Mouse (Mus musculus) brain, embryonic 18.5 days (tissue): Measurements from ENCODE around the gene Myh14.

Source experiments
- DNase-seq: peaks from one replicate; pipeline ENCODE4 v3.0.0-alpha.2; 2012; ENCODE audit warnings: low read depth, low spot score

Gene Myh14

DNA sequence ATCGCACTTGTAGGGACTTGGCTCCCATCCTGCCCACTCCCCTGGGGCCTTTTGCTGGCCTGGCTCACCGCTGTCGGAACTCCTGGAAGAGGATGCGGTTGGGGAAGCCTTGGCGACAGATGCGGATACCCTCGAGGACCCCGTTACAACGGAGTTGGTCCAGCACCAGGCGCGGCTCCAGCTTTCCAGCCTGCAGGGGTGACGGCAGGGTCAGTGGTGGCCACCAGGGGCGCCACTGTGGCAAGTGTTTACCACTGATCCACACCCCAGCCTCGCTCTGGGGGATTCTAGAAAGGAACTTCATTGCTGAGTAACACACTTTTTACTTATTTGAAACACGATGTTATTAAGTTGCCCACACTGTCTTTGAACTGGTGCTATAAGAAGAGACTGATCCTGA is 37.2 kb downstream of the Myh14 start:
- DNase-seq, result no peak

DNA sequence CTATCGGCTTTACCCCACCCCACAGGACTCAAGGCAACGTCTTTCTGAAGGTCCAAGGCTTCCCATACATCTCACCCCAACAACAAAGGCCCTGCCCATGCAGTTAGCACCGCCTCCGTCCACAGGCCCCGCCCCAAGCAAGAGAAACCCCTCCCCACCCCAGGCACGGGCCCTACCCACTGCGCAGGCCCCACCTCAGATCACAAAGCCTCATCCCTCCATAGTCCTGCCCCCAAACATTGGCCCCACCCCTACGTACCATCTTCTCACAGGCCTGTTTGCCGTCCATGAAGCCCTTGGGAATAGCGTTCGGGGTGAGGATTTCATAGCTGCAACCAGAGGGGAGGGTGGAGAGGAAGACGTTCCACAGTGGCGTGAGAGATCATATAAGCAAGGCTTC is 38.0 kb downstream of the Myh14 start:
- no peak for DNase-seq

DNA sequence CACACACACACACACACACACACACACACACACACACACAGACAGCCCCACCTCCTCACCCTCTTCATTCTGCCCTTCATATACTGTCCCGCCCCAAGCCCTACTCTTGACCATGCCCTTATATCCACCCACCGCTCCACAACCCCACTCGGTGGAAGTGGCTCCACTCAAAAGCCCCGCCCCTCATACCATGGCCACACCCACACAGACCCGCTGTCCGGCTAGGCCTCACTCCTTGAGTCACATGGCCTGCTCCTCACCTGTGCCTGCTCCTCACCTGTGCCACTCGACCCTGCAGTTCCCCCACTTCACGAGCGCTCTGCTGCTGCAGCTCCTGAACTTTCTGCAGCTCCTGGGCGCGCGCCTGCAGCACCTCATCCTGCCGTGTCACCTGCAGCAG is 40.2 kb downstream of the Myh14 start:
- DNase-seq, result no peak

DNA sequence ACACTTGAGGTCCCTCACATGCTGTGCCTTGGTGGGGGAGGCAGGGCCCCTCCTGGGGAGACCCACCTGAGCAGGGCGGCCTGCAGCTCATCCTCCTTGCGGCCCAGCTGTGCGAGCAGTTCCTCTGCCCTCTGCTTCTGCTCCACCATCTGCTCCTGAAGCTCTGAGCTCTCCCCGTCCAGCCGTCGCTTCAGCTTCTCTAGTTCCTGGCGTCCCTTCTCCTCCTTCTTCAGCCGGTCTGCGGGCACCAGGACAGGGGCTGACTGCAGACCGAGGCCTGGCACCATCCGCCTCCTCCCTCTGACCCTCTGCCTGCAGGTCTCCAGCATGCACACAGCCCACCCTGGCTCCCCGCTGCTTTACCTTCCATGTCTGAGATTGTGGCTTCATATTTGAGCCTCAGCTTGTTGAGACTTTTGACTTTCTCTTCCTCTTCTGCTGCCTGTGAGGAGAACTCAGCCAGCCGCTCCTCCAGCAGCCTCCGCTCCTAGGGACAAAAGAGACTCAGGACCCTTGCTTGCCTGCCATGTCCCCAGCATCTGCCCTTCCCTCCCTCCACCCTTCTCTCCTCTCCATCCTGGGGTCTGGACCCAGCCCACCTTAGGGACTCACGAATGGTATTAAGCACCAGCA is 42.1 kb downstream of the Myh14 start:
- DNase-seq, result no peak

DNA sequence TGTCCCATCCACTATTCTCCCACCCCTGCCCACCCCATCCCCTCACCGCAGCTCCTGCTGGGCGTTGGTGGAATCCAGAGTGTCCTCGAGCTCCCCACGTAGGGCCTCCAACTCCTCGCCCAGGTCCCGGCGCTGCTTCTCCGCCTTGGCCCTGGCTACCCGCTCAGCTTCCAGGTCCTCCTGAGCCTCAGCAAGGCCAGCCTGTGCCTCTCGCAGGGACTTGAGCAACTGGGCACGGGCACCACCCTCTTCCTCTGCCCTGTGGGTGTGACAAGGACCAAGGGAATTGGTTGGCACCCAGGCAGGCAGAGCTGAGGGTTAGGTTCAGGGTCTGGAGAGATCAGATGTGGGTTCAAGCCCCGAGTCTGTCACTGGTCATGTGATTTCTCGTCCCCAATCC is 43.7 kb downstream of the Myh14 start:
- no peak for DNase-seq

DNA sequence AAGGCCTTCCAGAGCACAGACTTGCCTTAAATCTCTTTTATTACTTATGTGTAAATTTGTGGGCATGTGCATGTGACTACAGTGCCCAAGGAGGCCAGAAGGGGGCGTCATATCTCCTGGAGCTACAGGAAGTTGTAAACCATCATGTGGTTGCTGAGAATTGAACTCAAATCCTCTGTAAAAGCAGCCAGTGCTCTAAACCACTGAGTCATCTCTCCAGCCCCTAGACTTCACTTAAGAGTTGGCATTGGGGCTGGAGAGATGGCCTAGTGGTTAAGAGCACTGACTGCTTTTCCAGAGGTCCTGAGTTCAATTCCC is 44.6 kb downstream of the Myh14 start:
- no peak for DNase-seq

DNA sequence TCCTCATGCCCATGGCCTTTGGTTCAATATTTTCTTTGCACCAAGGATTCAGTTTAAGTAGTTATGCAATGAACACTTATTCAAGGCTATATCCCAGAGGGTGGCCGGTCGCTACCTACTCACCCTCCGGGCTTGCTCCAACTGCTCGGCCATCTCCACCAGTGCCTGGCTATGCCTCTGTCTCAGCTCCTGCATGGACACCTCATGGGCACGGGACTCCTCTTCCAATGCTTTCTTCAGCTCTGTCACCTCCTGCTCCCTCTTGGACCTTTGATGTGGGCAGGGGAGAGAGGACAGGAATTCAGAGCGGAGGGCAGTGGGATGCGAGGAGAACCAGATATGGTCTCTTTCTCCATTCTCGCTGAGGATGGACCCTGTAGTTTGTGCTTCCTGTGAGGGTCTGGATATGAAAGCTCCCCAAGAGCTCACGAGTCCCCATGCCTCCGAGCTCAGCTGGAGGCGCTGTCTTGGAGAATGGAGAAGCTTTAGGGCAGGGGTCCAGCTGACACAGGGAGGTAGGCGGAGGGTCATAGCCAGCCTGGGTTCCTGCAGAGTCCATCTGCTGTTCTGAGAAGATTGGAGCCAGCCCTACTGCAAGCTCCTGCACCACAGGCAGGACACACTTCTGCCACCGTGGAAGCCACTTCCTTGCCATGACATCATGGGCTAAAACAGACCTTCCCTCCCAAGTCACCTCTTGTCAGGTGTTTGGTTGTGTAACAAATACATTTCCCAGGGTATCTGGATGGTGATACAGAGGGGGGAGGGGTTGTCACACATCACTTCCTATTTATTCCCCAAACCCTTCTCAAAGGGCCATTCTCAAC is 45.2 kb downstream of the Myh14 start:
- no peak for DNase-seq

DNA sequence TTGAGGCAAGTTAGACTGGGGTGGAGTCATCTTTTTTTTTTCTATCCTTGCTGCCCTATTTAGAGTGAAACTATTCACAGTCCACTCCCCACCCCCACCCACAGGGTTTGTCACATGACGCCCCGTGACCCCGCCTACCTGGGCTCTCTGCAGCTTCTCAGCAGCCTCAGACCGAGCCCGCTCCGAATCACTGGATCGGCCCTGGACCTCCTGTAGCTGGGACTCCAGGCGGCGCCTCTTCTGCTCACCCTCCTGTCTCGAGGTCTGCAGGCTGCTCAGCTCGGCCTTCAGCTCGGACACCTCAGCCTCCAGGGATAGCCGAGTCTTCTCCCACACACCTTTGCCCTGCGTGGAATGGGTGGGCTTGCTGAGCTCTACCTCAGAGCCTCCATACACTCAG is 45.8 kb downstream of the Myh14 start:
- DNase-seq, result no peak

DNA sequence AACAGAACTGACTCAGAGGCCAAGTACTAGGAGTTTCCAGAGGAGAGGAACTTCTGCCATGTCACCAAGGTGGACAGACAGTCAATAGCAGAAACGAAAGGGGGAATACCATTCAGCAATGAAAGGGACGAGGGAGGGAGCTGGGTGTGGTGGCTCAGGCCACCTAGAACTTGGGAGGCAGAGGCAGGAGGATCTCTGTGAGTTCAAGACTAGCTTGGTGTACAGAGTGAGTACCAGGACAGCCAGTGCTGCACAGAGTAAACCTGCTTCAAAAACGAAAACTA is 46.2 kb downstream of the Myh14 start:
- DNase-seq, result no peak

DNA sequence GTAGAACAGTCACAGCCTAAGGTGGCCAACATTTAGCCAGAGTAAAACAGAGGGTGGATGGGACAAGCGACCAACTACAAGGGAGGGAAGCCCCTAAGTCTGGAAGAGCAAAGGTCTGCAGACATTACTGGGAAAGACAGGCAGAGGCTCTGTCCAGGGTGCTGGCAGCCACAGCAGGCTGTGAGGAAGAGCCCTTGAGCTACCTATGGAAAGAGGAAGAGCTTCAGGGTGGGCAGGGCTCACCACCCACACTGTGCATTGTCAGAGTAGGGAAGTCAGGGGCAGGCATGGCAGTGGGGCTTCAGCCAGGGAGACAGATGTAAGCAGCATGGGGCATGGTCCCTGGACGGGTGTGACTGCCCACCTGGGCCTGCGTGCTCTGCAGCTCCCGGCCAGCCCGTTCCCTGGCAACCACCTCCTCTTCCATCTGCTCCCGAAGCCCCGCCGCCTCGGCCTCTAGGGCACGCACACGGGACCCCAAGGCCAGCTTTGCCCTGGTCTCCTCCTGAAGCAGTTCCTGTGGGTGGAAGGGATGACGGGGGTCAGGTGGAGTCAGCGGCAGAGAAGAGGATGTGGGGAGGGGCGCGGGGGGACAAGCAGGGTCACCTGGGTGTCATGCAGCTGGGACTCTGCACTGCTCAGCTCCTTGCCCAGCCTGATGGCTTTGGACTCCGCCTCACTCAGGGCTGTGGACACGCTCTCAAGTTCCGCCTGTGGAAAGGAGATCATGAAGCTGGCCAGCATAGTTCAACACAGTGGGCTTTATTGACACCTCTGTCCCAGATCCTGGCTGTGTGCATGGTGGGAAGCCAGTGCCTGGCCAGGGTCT is 46.7 kb downstream of the Myh14 start:
- DNase-seq, result no peak

DNA sequence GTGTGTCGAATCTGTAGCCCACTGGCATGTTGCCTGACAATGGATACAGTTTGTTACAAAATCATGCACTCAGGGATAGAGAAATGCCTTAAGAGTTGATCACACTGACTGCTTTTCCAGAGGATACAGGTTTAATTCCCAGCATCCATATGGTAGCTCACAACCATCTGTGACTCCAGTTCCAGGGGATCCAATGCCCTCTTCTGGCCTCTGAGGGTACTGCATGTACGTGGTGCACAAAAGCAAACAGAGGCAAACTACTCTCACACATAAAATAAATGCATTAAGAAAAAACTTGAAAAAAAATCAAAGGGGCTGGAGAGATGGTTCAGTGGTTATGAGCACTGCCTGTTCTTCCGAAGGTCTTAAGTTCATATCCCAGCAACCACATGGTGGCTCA is 53.6 kb downstream of the Myh14 start:
- DNase-seq, result no peak

DNA sequence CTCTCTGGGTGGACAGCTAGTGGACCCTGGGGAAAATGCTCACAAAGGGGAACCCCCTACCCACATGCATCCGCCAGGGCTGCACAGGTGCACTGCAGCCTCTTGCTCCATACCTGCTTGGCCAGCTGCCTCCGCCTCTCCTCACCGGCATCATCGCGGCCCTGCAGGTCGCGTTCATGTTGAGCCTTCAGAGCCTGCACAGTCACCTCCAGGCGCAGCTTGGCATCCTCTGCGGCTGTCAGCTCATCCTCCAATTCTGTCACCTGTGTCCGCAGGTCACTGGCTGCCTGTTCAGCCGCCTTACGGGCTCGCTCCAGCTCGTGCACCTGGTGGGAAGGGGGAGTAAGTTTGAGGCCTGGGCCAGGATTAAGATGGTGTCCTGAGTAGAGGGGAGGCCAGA is 54.7 kb downstream of the Myh14 start:
- no peak for DNase-seq

DNA sequence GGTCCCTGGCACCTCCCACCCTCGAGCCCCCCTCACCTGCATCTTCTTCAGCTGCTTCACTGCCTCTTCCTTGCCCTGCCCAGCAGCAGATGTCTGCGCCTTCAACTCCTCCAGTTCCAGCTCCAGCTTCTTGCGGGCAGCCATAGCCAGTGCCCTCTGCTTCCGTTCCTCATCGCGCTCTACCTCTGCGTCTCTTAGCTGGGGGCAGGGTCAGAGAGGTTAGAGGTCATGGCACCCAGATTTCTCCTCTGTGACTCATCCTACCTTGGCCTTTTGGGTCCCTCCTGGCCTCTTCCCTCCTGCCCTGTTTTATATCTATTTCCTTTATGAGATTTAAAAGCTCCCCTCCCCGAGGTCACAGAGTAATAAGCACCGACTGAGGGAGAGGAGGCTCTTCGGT is 55.3 kb downstream of the Myh14 start:
- no peak for DNase-seq

DNA sequence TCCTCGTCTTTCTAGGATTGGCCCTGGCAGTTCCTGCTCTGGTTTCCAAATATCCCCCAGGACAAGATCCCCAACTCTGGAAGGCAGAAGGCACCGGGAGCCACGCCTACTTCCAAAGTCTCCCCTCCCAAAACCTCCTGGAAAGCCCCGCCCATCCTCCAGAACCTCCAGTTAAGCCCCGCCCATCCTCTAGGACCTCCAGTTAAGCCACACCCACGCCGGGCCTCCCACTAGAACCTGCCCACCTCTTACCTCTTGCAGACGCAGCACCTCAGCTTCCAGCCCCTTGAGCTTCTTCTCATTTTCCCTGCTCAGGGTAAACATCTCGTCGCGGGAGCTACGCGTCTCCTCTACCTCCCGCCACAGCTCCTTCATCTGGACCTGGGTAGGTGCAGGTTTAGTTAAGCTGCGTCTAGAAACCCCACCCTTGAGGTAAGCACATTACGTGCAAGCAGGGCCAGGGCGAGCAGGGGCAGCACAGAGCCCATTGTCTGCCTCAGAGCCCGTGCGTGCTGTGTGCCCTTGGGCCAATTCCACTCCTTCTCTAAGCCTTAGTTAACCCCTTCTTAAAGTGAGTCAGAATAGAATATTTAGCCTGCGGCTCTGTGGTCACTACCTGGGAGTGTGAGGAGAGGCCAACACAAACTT is 56.5 kb downstream of the Myh14 start:
- no peak for DNase-seq

DNA sequence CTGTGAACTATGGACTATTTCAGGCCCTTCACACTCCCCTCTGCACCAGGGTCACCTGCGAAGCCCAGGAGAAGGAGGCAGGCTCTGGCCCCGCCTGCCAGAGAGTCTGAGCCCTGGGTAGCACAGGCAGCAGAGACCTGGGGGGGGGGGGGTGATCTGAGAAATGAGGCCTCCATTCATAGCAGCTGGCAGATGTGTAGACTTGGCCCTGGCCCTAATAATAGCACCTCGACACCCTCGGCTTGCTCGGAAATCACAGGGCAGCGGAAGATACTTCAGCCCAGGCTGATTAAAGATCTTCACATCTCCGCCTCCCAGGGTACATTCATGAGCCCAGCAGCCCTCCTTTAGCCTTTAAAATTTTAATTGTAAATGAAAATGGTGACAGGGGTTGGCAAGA is 58.5 kb downstream of the Myh14 start:
- DNase-seq, result no peak

DNA sequence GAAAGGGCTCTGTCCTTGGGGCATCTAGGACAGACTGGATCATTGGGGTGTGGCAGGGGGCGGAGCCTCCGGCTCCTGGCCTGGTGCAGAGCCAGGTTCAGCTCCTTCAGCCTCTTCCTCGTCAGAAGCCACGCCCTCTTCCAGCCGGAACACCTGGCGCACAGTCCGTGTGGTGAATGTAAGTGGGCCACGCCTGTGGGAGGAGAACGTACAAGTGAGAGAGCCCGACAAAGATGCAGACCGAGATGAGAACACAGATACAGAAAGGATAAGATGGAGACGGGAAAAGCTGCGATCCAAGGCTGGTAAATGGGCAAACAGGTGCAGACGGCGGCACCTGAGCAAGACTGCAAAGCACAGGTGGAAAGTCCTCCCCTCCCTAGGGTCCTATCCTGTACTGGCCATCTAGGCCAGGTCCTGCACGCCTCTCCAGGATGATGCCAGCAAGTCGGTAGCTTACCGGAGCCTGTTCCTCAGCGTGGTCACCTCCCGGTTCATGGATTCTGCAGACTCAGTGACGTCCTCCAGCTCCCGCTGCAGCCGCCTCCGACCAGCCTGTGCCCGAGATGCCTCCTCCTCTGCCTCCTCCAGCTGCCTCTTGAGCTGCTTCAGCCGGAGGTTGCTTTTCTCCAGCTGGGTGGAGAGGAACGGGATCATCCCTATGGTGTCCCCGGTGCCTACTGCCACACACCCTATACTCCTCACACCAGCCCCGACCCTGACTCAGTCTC is 64.3 kb downstream of the Myh14 start:
- no peak for DNase-seq

DNA sequence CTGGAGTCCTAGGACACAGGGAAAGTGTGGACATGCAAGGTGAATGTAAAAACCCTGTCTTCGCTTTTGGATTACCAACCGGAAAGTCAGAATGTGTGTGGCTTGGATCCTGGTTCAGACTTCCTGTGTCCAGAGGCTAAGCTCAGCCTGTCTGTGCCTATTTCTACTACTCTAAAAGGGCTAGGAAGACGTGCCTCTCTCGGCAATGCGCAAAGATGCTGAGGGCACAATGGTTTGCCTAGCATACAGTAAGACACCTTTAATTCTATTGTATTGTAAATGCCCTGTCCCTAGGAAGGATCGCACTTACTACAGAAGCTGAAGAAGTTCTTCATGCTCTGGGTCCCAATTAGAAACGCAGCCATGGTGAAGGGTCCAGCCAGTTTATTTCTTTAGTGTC is 65.2 kb downstream of the Myh14 start:
- no peak for DNase-seq

DNA sequence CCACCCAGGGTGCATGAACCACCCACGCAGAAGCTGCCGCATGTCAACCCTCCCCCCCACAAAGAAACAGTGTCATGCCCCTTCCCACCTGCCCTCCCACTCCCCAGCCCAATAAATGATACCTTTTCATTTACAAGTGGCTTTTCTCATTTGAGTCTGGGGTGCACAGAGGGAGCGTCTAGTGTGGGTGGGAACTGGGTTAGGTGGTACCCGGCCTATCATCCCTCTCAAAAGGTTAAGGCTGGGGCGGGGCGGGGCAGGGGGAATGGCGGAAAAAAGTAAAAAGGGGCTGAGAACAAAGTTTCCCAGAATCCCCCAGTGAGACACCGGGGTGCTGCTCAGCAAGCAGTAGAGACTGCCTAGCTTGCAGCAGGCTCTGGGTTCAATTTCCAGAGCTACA is 66.0 kb downstream of the Myh14 start:
- DNase-seq, result no peak

DNA sequence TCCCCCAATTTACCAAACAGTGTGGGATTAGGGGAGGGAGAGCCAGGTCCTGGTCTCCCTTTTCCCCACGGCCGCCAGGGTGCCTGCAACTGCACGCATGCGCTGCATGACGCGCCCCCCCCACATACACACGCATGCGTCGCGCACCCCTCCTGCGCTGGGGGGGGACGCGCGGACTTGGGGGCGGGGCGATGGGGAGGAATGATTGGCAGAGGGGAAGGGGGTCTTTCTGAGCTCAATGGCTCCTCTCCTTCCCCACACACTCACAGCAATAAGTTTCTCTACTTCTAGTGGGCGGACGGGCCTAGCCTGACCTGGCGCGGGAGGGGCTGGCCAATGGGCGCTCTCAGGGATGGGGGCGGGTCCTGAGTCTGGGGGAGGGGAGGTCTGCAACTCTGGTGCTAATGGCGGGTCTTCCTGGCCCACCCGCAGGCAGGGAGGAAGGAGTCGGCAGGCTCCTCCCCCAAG is 66.5 kb downstream of the Myh14 start:
- no peak for DNase-seq

DNA sequence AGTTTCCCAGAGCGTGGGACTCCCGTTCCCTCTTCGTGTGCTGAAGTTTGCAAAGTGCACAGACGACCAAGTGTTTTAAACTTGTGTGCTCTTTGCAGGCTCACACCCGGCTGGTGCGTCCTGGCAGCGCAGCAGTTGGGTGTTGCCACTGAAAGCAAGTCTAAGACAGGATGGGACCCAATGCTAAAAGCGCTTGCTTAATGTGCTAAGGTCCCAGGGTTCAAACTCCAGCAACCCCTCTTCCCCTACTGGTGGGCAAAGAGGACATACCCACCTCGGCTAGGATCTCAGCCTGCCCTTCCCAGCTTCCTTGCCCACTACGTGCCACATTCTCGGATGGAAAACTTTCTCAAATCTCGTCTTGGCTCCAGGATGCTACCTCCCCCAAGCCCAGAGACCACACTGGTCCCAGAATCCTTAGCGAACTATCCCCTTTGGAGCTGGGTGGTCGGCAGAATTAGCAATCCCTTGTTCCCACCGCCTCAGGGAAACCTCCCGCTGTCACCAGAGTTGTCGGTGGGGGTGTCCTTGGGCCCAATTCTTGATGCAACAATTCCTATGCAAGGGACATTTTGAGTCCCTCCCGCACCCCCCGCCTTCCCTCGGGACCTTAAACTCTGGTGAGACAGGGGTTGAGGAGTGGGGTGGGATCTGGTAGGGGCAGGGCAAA is 67.3 kb downstream of the Myh14 start:
- no peak for DNase-seq

DNA sequence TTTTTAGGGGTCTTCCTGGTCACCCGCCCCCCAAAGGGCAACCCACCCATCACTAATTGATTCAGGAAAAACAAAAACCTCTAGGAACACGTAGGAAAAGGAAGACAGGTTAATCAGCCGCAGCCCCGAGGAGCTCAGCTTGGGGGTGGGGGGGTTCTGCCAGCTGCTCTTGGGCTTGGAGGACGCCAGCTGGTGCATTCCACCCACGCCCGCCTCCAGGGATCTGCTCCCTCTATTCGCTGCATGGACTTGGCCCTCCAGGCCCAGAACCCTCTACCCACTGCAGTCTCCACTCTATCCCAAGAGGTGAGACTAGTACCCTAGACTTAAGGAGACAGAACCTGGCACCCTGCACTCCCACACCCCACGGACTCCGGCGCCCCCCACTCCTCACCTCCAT is 68.2 kb downstream of the Myh14 start:
- DNase-seq, result no peak
